Mouse (Mus musculus): ENCODE measurements around the gene Fgf4. TPM values are rescaled to one million over a fixed set of nuclear protein-coding genes. Genes with fewer than 3 reads are reported as not detected.

The Fgf4 gene
- total RNA-seq (2015; ENCODE audit: low replicate concordance) (1.7 TPM in 1 of 2 replicates, not detected in the other), total RNA-seq (2017; ENCODE audit: low replicate concordance) (not detected in 2 replicates)

DNA sequence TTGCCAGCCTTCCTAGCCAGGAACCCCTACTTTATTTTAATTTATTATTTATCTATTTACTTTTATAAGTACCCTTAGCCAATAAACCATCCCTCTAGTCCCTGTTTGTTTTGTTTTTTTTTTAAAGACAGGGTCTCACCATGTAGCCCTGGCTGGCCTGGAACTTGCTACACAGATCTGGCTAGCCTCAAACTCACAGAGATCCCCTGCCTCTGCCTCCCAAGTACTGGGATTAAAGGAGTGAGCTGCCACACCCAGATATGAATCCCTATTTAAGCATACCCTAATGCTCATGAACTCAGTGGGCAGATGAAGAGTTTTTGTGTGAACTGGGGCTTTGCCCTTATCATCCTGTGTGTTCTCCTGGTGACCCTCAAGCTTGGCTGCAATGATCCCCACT lies at the start of gene Fgf4:
Gene Fgf4 (plus strand): TSS at position 301 of the 400 bp plus-strand sequence.
- ATAC-seq (replicated peaks; ENCODE audit: low FRiP score, poor library complexity, severe bottlenecking): no peak

GRCm38 (mm10) chr7:144798471-144798870 lies 48.7 kb upstream of the Fgf4 start:
- no peak for ATAC-seq (replicated peaks; ENCODE audit: low FRiP score, poor library complexity, severe bottlenecking)

DNA sequence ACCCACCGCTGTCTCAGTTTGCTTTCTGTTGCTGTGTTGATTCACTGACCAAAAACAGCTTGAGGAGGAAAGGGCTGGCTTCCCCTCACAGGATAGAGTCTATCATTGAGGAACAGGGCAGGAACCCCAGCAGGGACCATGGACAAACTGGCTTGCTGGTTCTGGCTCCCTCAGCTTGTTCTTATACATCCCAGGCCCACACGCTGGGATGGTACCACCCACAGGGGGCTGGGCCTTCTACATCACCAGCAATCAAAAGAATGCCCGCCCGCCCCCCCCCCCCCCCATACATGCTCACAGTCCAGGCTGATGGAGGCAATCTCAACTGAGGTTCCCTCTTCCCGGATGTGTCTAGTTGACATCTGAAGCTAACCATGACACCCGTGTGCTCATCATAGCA lies 40.1 kb upstream of the Fgf4 start:
- no peak for ATAC-seq (replicated peaks; ENCODE audit: low FRiP score, poor library complexity, severe bottlenecking)

- peak; percentile 32; the same call in 1 of the 2 replicates for ATAC-seq (replicated peaks; ENCODE audit: low FRiP score, poor library complexity, severe bottlenecking)
Observed at GRCm38 (mm10) chr7:144807976-144808577, 39.1 kb upstream of the Fgf4 start.

GRCm38 (mm10) chr7:144811521-144811920 lies 35.6 kb upstream of the Fgf4 start:
- no peak for ATAC-seq (replicated peaks; ENCODE audit: low FRiP score, poor library complexity, severe bottlenecking)

DNA sequence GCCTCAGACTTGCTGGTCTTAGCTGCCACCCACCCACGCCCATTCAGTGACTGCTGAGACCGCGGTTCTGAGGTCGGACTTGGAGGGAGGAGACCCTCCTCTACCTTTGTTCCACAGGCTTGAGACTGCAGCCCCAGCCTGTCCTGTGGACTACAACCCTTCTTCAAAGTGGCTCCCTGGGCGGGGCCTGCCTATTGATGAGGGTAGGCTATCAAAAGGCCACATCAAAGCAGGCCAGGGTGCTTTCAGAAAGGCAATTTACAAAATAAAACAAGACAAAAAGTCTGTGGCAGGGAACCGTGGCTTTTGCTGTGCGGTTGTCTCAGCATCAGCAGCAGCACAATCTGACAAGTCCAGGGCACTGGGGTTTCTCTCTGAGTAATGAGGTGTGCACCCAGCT lies 25.3 kb upstream of the Fgf4 start:
- no peak for ATAC-seq (replicated peaks; ENCODE audit: low FRiP score, poor library complexity, severe bottlenecking)

DNA sequence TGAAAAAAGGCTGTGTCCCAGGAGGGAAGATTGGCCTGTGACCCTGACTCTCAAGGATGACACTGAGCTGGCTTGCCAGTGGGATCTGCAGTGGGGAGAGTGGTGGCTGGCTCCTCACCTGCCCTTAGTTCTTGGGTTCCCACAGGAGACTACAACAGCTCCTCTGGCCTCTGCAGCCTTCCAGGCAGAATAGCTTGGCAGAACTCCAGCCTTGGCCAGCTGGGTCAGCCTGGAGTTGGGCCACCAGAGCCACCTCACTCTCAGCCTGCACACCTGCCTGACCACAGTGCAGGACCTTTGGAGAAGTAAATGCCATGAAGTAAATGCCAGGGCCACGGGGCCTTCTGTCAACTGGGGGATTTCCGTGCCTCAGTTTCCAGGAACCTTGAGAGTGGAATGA lies 23.2 kb upstream of the Fgf4 start:
- no peak for ATAC-seq (replicated peaks; ENCODE audit: low FRiP score, poor library complexity, severe bottlenecking)

DNA sequence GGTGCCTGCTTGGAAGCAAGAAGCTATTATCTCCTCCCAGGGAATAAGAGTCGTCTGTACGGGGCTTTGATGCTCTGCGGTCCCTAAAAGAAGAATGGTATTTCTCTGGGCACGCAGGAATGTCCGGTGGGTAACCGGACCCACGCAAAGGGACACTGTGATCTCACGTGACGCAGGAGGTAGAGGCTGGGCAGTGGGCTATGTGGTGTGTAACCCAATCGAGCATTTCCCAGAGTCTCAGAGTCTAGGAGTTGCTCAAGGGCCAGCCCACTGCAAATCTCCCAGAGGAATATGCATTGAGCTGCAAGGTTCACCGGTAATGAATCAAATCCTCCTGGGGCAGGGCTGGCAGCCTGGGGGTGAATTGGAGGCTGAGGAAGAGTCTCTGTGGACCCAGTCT lies 18.8 kb upstream of the Fgf4 start:
- no peak for ATAC-seq (replicated peaks; ENCODE audit: low FRiP score, poor library complexity, severe bottlenecking)

DNA sequence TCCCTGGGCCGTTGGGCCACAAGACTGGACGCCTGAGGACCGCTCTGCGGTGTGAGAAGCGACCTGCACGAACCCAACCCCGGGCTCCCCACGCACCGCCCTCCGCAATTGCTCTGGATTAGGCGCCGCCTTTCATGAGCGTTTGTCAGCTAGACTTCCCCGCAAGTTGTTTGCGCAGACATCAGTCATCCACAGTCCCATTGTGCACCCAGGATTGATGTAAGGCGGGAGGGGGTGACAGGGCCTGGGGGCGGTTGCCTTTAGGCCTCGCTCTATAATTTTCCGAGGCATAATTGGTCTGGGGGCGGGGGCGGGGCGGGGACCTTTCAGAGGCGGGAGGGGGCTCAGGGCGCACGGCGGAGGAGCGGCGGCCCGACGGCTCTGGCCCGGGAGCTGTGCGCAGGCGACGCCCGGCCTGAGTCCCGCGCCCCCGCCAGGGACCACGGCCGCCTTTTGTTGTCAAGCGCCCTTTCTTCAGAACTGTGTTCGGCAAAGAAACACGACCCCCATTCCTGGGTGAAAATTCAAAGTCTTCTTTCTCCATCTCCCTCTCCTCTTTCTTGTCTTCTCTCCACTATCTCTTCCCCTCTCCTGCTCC lies 9.2 kb upstream of the Fgf4 start, which contains the start of gene Fgf3:
Gene Fgf3 (plus strand): TSS at position 193 of the 598 bp plus-strand sequence.
- no peak for ATAC-seq (replicated peaks; ENCODE audit: low FRiP score, poor library complexity, severe bottlenecking)

- ATAC-seq (replicated peaks; ENCODE audit: low FRiP score, poor library complexity, severe bottlenecking): no peak
Observed at GRCm38 (mm10) chr7:144838522-144839503, 8.4 kb upstream of the Fgf4 start.

- peak; percentile 47; the same call in 1 of the 2 replicates for ATAC-seq (replicated peaks; ENCODE audit: low FRiP score, poor library complexity, severe bottlenecking)
Observed at GRCm38 (mm10) chr7:144846158-144846557, 1.0 kb upstream of the Fgf4 start.

DNA sequence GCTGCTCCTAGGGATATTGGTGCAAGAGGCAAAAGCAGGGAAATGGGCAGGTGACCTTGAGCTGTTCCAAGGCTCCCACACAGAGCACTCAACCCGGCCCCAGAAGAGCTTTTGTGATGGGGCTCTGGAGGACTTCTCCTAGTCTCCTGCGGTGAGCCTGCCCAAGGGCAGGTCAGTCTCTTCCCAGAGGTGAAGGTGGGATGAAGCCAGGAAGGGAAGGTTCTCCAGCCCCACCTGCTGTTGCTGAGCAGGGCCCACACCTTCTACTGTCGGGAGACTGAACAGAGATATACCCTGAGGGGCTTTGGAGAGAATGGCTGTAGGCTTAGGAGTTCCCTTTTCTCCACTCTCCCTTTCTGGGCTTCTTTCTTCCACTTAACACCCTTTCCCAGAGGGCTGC lies 4.2 kb downstream of the Fgf4 start:
- 0 out of 2 replicates have a peak, but pooled peaks have one; percentile 16 for ATAC-seq (replicated peaks; ENCODE audit: low FRiP score, poor library complexity, severe bottlenecking)

DNA sequence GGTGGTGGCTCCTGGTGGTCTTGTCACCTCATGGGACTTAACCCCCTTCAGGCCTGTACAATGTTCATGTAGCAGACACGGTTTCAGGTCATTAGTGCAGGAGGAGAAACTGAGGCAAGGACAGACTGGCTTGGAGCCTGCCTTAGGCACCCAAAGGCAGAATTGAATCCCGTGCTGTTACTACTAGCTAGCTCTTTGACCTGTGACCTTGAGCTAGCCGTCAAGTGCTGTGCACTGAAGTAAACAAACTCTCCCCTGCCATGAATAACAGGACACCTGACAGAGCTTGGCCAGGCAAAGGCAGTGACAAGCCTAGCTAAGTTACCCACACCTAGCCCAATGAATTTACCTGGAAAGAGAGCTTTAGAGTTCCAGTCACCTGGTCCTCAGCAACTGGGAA lies 7.8 kb downstream of the Fgf4 start:
- ATAC-seq (replicated peaks; ENCODE audit: low FRiP score, poor library complexity, severe bottlenecking): no peak

GRCm38 (mm10) chr7:144857158-144857557 lies 10.0 kb downstream of the Fgf4 start:
- no peak for ATAC-seq (replicated peaks; ENCODE audit: low FRiP score, poor library complexity, severe bottlenecking)

DNA sequence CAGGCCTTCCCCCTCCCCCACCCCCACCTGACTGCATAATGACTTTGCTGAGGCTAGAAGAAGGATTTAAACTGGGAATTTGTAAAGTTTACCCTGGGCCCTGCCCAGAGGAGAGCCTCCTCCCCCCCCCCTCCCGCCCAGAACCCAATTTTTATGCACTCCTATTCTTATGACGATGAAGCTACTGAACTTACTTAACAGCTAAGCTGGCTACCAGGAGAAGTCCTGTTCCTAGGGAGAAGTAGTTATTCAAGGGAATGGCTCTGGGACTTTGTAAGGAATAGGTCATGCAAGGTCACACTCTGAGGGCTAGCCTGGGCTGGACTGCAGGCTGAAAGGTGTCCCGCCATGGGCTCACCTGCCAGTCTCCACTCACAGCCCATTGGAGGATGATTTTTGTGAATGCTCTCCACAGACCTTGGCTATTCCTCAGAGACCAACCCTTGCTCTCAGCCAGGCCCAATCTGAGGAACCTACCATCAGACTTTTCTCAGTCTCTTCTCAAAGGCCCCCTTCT lies 10.7 kb downstream of the Fgf4 start:
- ATAC-seq (replicated peaks; ENCODE audit: low FRiP score, poor library complexity, severe bottlenecking): no peak

- ATAC-seq (replicated peaks; ENCODE audit: low FRiP score, poor library complexity, severe bottlenecking): no peak
Observed at GRCm38 (mm10) chr7:144858702-144859101, 11.5 kb downstream of the Fgf4 start.

DNA sequence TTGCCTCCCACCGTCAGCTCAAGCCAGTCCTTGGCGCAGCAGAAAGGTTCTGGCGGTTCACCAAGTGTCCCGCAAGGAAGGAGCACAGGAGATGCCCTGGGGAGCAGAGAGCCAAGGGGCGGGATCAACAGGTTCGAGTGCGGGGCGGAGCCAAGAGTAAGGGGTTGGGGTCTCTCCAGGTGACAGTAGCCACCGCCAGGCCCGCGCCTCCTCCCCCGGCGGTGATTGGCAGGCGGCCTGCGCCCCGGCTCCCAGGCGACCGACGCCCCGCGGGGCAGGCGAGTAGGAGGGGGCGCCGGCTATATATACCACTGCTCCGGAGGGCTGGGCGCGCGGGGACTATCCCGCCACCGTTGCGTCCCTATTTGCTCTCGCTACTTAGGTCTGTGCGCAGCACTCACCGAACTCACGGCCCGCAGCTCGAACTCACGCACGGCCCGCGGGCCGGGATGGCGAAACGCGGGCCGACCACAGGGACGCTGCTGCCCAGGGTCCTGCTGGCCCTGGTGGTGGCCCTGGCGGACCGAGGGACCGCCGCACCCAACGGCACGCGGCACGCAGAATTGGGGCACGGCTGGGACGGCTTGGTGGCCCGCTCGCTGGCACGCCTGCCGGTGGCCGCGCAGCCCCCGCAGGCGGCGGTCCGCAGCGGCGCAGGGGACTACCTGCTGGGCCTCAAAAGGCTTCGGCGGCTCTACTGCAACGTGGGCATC lies 14.0 kb downstream of the Fgf4 start:
- no peak for ATAC-seq (replicated peaks; ENCODE audit: low FRiP score, poor library complexity, severe bottlenecking)

DNA sequence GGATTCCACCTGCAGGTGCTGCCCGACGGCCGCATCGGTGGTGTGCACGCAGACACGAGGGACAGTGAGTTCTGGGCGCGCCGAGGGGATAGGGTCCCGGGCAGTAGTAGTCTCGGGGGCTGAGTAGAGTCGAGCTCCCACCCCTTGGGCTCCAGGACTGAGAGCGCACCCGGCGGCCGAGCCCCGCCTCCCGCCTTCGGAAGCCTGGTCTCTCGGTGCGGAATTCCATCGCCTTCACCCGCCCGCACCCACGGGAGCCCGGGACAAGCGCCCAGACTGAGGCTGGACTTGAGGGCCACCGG lies 14.6 kb downstream of the Fgf4 start:
- no peak for ATAC-seq (replicated peaks; ENCODE audit: low FRiP score, poor library complexity, severe bottlenecking)

- no peak for ATAC-seq (replicated peaks; ENCODE audit: low FRiP score, poor library complexity, severe bottlenecking)
Observed at GRCm38 (mm10) chr7:144862126-144862525, 15.0 kb downstream of the Fgf4 start.

- ATAC-seq (replicated peaks; ENCODE audit: low FRiP score, poor library complexity, severe bottlenecking): no peak
Observed at GRCm38 (mm10) chr7:144862712-144863111, 15.5 kb downstream of the Fgf4 start.

Measured in erythroblast, adult 5-6 weeks (primary cell).